Mouse (Mus musculus) embryonic fibroblast, embryonic 13.5 days (primary cell): ENCODE data around the gene Calcoco2.

ENCODE experiments used
- CTCF ChIP-seq: IDR thresholded peaks from 2 replicates; pipeline ENCODE4 v1.5.1; 2011; ENCODE audit warnings: mild to moderate bottlenecking, control low read depth, low read length, moderate library complexity, borderline replicate concordance; ENCODE audit not compliant: insufficient read depth
- POLR2A ChIP-seq: IDR thresholded peaks from 2 replicates; pipeline ENCODE4 v1.6.1; 2011; ENCODE audit warnings: low read depth, mild to moderate bottlenecking, control low read depth, low read length, moderate library complexity

- no peak for TF ChIP-seq CTCF
- TF ChIP-seq POLR2A = no peak
Measured at GRCm38 (mm10) chr11:96082682-96083081, 29.1 kb downstream of the Calcoco2 start.
